Mouse (Mus musculus) myocyte (in vitro differentiated cells): Measurements from ENCODE around the gene Snx14.

Source experiments
- CEBPB ChIP-seq: IDR thresholded peaks from 2 replicates; pipeline ENCODE4 v1.6.1; 2011; ENCODE audit warnings: mild to moderate bottlenecking, moderate library complexity; ENCODE audit not compliant: poor library complexity, insufficient read depth, severe bottlenecking
- E2F4 ChIP-seq: IDR thresholded peaks from one replicate; pipeline ENCODE4 v1.6.1; 2011; ENCODE audit warnings: mild to moderate bottlenecking, control low read depth, moderate library complexity; ENCODE audit not compliant: insufficient read depth
- MAX ChIP-seq: IDR thresholded peaks from one replicate; pipeline ENCODE4 v1.6.1; 2011; ENCODE audit warnings: low read depth, mild to moderate bottlenecking, control low read depth
- MYOD1 ChIP-seq, 3 experiments: IDR thresholded peaks; one replicate each; pipeline ENCODE4 v1.6.1; 2011; ENCODE audit warnings: control low read depth in 2 of 3, low read depth in 2 of 3, mild to moderate bottlenecking in 2 of 3, moderate library complexity in 1 of 3; ENCODE audit not compliant: insufficient read length in 2 of 3, control insufficient read depth in 1 of 3
- MYOG ChIP-seq, 3 experiments: IDR thresholded peaks; one replicate each; pipeline ENCODE4 v1.6.1; 2011; ENCODE audit warnings: control low read depth in 2 of 3, low read depth in 2 of 3, mild to moderate bottlenecking in 2 of 3; ENCODE audit not compliant: insufficient read length in 2 of 3, control insufficient read depth in 1 of 3, insufficient read depth in 1 of 3
- POLR2A ChIP-seq: IDR thresholded peaks from one replicate; pipeline ENCODE4 v1.6.1; 2011; ENCODE audit warnings: low read depth, mild to moderate bottlenecking, control low read depth, moderate library complexity; ENCODE audit not compliant: insufficient read length
- POLR2AphosphoS2 ChIP-seq: IDR thresholded peaks from one replicate; pipeline ENCODE4 v1.6.1; 2011; ENCODE audit warnings: low read depth, control low read depth; ENCODE audit not compliant: insufficient read length
- REST ChIP-seq: IDR thresholded peaks from one replicate; pipeline ENCODE4 v1.6.1; 2011; ENCODE audit warnings: mild to moderate bottlenecking, control low read depth, moderate library complexity; ENCODE audit not compliant: insufficient read depth, insufficient read length
- SRF ChIP-seq: IDR thresholded peaks from one replicate; pipeline ENCODE4 v1.6.1; 2011; ENCODE audit warnings: low read depth; ENCODE audit not compliant: control insufficient read depth, insufficient read length
- TCF12 ChIP-seq: IDR thresholded peaks from one replicate; pipeline ENCODE4 v1.6.1; 2011; ENCODE audit warnings: mild to moderate bottlenecking, control low read depth; ENCODE audit not compliant: poor library complexity, insufficient read depth, severe bottlenecking
- TCF3 ChIP-seq: IDR thresholded peaks from one replicate; pipeline ENCODE4 v1.6.1; 2011; ENCODE audit warnings: low read depth, control low read depth; ENCODE audit not compliant: insufficient read length
- USF1 ChIP-seq: IDR thresholded peaks from one replicate; pipeline ENCODE4 v1.6.1; 2011; ENCODE audit warnings: low read depth, mild to moderate bottlenecking, control low read depth, moderate library complexity

DNA sequence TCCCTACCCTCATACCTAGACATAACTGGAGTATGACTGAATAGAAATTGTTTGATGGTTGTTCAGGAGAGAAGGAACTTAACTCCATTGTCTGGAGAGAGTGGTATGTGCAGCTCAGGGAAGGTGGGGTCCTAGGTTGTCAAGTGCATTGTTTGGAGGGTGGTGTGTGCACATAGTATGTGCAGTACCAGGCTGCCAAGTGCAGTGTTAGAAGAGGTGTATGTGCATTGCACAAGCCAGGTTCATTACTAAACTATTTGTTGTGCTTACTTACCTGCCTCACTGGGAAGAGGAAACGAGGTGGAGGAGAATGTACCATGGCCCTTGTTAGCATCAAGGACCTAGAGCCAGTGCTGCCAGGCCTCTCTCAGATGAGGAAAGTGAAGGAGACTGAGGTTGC lies 88.4 kb downstream of the Snx14 start:
- TF ChIP-seq TCF12 (no peak), USF1 (no peak), POLR2A (no peak), CEBPB (no peak), TCF3 (no peak), POLR2AphosphoS2 (no peak), MYOG (IDR thresholded peaks at IDR 0.05; ENCODE audit: control insufficient read depth in 1 of 3, insufficient read depth in 1 of 3, insufficient read length in 2 of 3, low read depth in 2 of 3) (no peak), MAX (no peak), REST (no peak), SRF (no peak), E2F4 (no peak), MYOD1 (IDR thresholded peaks at IDR 0.05; ENCODE audit: control insufficient read depth in 1 of 3, insufficient read length in 2 of 3, low read depth in 2 of 3) (no peak)
